Mouse (Mus musculus) cortical plate, adult 2 months (tissue): ENCODE data around the gene St8sia2.

Source experiments
- CTCF ChIP-seq: fragments of 200-500 bp; IDR thresholded peaks from 2 replicates; pipeline ENCODE4 v1.5.1; 2011; ENCODE audit warnings: mild to moderate bottlenecking, control low read depth, low read length; ENCODE audit not compliant: insufficient read depth; ENCODE audit errors: extremely low read depth
- POLR2A ChIP-seq: fragments of 200-500 bp; IDR thresholded peaks from 2 replicates; pipeline ENCODE4 v1.6.1; 2011; ENCODE audit warnings: mild to moderate bottlenecking, low read length, control low read depth; ENCODE audit not compliant: insufficient read depth; ENCODE audit errors: extremely low read depth

DNA sequence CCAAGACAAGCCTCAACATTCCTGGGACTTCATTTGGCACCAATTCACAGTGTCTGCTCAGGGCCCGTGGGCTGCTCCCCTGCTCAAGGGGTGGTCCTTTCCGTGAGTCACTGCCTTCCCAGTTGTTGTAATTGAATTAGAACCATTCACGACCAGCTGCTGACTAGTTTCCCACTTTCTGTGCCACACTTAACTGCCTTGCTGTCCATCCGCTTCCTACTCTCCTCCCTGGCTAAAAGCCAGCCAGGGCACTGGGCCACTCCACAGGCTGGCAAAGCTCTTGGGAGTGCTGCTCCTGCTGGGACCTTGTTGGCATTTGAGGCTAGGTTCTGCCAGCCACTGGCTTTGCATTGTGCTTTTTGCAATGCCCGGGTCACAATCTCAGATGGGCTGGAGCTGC lies 59.0 kb downstream of the St8sia2 start:
- TF ChIP-seq CTCF (no peak), POLR2A (no peak)
